Mouse (Mus musculus) cerebellum, postnatal 4 days (tissue): ENCODE data around the gene Mocs3.

Source experiments
- DNase-seq, 2 experiments: peaks; one replicate each; pipeline ENCODE4 v3.0.0; 2022; ENCODE audit warnings: low spot score in 2 of 2, mixed read lengths in 1 of 2

Mocs3 gene

GRCm38 (mm10) chr2:168242841-168243240, 12.4 kb downstream of the Mocs3 start:
- DNase-seq, result no peak

- no peak for DNase-seq
Observed at GRCm38 (mm10) chr2:168243278-168243677, 12.9 kb downstream of the Mocs3 start.

GRCm38 (mm10) chr2:168245571-168245970, 15.1 kb downstream of the Mocs3 start:
- DNase-seq, result no peak

- DNase-seq, result peak in 1 of 2 experiments; percentile 57
Observed at GRCm38 (mm10) chr2:168248167-168248855, 17.9 kb downstream of the Mocs3 start.

GRCm38 (mm10) chr2:168248856-168249245, 18.4 kb downstream of the Mocs3 start:
- DNase-seq, result peak in 1 of 2 experiments; percentile 60

- DNase-seq, result peak; percentile 81 to 94
Observed at GRCm38 (mm10) chr2:168250270-168250669, 19.8 kb downstream of the Mocs3 start.

- peak in 1 of 2 experiments; percentile 40 for DNase-seq
Observed at GRCm38 (mm10) chr2:168252639-168253292, 22.3 kb downstream of the Mocs3 start.

- no peak for DNase-seq
Observed at GRCm38 (mm10) chr2:168253822-168254221, 23.4 kb downstream of the Mocs3 start.

- DNase-seq, result no peak
Observed at GRCm38 (mm10) chr2:168256506-168256905, 26.1 kb downstream of the Mocs3 start.

- no peak for DNase-seq
Observed at GRCm38 (mm10) chr2:168257188-168257587, 26.8 kb downstream of the Mocs3 start.

GRCm38 (mm10) chr2:168259046-168259445, 28.6 kb downstream of the Mocs3 start:
- no peak for DNase-seq

- no peak for DNase-seq
Observed at GRCm38 (mm10) chr2:168260124-168260523, 29.7 kb downstream of the Mocs3 start.

- no peak for DNase-seq
Observed at GRCm38 (mm10) chr2:168260900-168261299, 30.5 kb downstream of the Mocs3 start.

- peak in 1 of 2 experiments; percentile 38 for DNase-seq
Observed at GRCm38 (mm10) chr2:168268033-168268432, 37.6 kb downstream of the Mocs3 start.

- DNase-seq, result no peak
Observed at GRCm38 (mm10) chr2:168273387-168273786, 43.0 kb downstream of the Mocs3 start.

- peak; percentile 74 to 78 for DNase-seq
Observed at GRCm38 (mm10) chr2:168274374-168274935, 44.0 kb downstream of the Mocs3 start.

- no peak for DNase-seq
Observed at GRCm38 (mm10) chr2:168280729-168281581, 50.5 kb downstream of the Mocs3 start.

- no peak for DNase-seq
Observed at GRCm38 (mm10) chr2:168281582-168281981, 51.2 kb downstream of the Mocs3 start, which contains the start of gene Kcng1. Kcng1 (minus strand) TSS chr2:168281736.
